Mouse (Mus musculus) bone marrow macrophage, adult 2 months (primary cell): ENCODE data around the gene Car4. TPM values are rescaled to one million over a fixed set of nuclear protein-coding genes. Genes with fewer than 3 reads are reported as not detected.

Experiments
- H3K27ac ChIP-seq: 2 replicates; pipeline ENCODE4 v1.5.1; 2012; ENCODE audit warnings: low read depth, low read length; ENCODE audit not compliant: insufficient read depth
- H3K4me1 ChIP-seq: 2 replicates; pipeline ENCODE4 v1.6.1; 2012; ENCODE audit warnings: low read length; ENCODE audit not compliant: control insufficient read depth, insufficient read depth
- H3K4me3 ChIP-seq: 2 replicates; pipeline ENCODE4 v1.5.1; 2012; ENCODE audit warnings: mild to moderate bottlenecking, low read length, moderate library complexity; ENCODE audit not compliant: insufficient read depth
- CTCF ChIP-seq: IDR thresholded peaks from 2 replicates; pipeline ENCODE4 v1.5.1; 2012; ENCODE audit warnings: low read depth, mild to moderate bottlenecking, low read length, moderate library complexity
- POLR2A ChIP-seq: IDR thresholded peaks from 2 replicates; pipeline ENCODE4 v1.6.1; 2012; ENCODE audit warnings: mild to moderate bottlenecking, low read depth, low read length, borderline replicate concordance
- polyA plus RNA-seq: library from polyadenylated mRNA; stranded (reverse); fragments of >200 nt; gene quantifications from 2 replicates; pipeline ENCODE4 v1.2.4, GENCODE M21; 2012; ENCODE audit not compliant: missing spikeins, insufficient read depth, insufficient read length

Car4 gene
- polyA plus RNA-seq, 1 experiment, result not detected

GRCm38 (mm10) chr11:84932261-84932660 lies 25.3 kb upstream of the Car4 start:
- H3K4me1 ChIP-seq, result no peaks in the 10 kb centered on the region
- no peak for TF ChIP-seq CTCF
- TF ChIP-seq POLR2A, result no peak
- no peak overlapping the region for H3K27ac ChIP-seq
- H3K4me3 ChIP-seq, result no peak overlapping the region

- Histone ChIP-seq H3K4me1 (no peaks in the 10 kb centered on the region), H3K4me3 (no peak overlapping the region), H3K27ac (no peak overlapping the region)
- TF ChIP-seq CTCF (no peak), POLR2A (no peak)
Measured at GRCm38 (mm10) chr11:84939508-84940053, 18.0 kb upstream of the Car4 start.

- no peaks in the 10 kb centered on the region for H3K4me1 ChIP-seq
- no peak for TF ChIP-seq CTCF
- TF ChIP-seq POLR2A, result no peak
- no peak overlapping the region for H3K4me3 ChIP-seq
- no peak overlapping the region for H3K27ac ChIP-seq
Measured at GRCm38 (mm10) chr11:84940140-84940539, 17.4 kb upstream of the Car4 start.

- no peak for TF ChIP-seq CTCF
- TF ChIP-seq POLR2A, result no peak
- Histone ChIP-seq H3K4me1 (no peaks in the 10 kb centered on the region), H3K27ac (no peak overlapping the region), H3K4me3 (no peak overlapping the region)
Measured at GRCm38 (mm10) chr11:84943948-84944347, 13.6 kb upstream of the Car4 start.

- TF ChIP-seq CTCF (no peak), POLR2A (no peak)
- H3K27ac ChIP-seq, result no peak overlapping the region
Measured at GRCm38 (mm10) chr11:84944639-84945435, 12.7 kb upstream of the Car4 start.

GRCm38 (mm10) chr11:84945841-84946240 lies 11.7 kb upstream of the Car4 start:
- H3K4me3 ChIP-seq, result no peak overlapping the region
- no peaks in the 10 kb centered on the region for H3K4me1 ChIP-seq
- TF ChIP-seq CTCF (no peak), POLR2A (no peak)
- H3K27ac ChIP-seq, result no peak overlapping the region

More at GRCm38 (mm10) chr11:84944639-84945435, 12.7 kb upstream of the Car4 start:
- no peaks in the 10 kb centered on the region for H3K4me1 ChIP-seq
- no peak overlapping the region for H3K4me3 ChIP-seq

GRCm38 (mm10) chr11:84947206-84947605 lies 10.4 kb upstream of the Car4 start:
- Histone ChIP-seq H3K4me1 (no peaks in the 10 kb centered on the region), H3K27ac (no peak overlapping the region), H3K4me3 (no peak overlapping the region)
- TF ChIP-seq POLR2A (no peak), CTCF (no peak)

GRCm38 (mm10) chr11:84948114-84948513 lies 9.5 kb upstream of the Car4 start:
- no peak overlapping the region for H3K27ac ChIP-seq
- TF ChIP-seq CTCF (no peak), POLR2A (no peak)
- no peaks in the 10 kb centered on the region for H3K4me1 ChIP-seq
- no peak overlapping the region for H3K4me3 ChIP-seq

GRCm38 (mm10) chr11:84948526-84948925 lies 9.1 kb upstream of the Car4 start:
- Histone ChIP-seq H3K4me3 (no peak overlapping the region), H3K27ac (no peak overlapping the region), H3K4me1 (no peaks in the 10 kb centered on the region)
- TF ChIP-seq CTCF (no peak), POLR2A (no peak)

GRCm38 (mm10) chr11:84952611-84953010 lies 5.0 kb upstream of the Car4 start:
- H3K27ac ChIP-seq, result no peak overlapping the region
- TF ChIP-seq CTCF, result no peak
- no peak for TF ChIP-seq POLR2A
- H3K4me3 ChIP-seq, result no peak overlapping the region
- H3K4me1 ChIP-seq, result no peaks in the 10 kb centered on the region

GRCm38 (mm10) chr11:84956400-84956799 lies 1.2 kb upstream of the Car4 start:
- no peak overlapping the region for H3K4me3 ChIP-seq
- H3K4me1 ChIP-seq, result no peaks in the 10 kb centered on the region
- TF ChIP-seq POLR2A (no peak), CTCF (no peak)
- H3K27ac ChIP-seq, result no peak overlapping the region
